Mouse (Mus musculus) liver, adult 2 months (tissue): ENCODE data around the gene Vti1a.

ENCODE experiments used
- CTCF ChIP-seq: fragments of 200-500 bp; IDR thresholded peaks from 2 replicates; pipeline ENCODE4 v1.5.1; 2011; ENCODE audit warnings: low read depth, low read length, control low read depth
- POLR2A ChIP-seq: fragments of 200-500 bp; IDR thresholded peaks from 2 replicates; pipeline ENCODE4 v1.6.1; 2011; ENCODE audit warnings: low read length, control low read depth; ENCODE audit not compliant: insufficient read depth; ENCODE audit errors: extremely low read depth

DNA sequence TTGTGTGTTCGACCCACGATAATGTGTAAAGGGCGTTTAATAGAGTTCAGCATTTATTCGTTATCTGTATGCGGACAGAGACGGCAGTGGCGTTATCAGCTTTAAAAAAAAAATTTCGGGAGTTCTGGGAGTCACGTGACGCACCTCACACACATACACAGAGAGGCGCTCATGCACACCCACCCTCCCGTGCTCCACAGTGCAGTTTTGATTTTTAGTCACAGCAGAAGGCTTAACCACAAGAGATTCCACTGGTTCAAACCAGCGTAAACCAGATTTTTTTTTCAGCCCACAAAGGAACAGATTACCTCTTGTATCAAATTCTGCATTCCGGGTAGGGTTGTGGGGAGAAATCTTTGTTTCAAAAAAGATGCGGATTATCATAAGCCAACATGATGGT, 68.5 kb downstream of the Vti1a start:
- TF ChIP-seq CTCF (no peak), POLR2A (no peak)
